Mouse (Mus musculus) stomach, postnatal 0 days (tissue): Measurements from ENCODE around the gene Kif6.

Source experiments
- CTCF ChIP-seq: IDR thresholded peaks from 2 replicates; pipeline ENCODE4 v1.5.1; 2016; ENCODE audit warnings: antibody characterized with exemption, low read depth, mild to moderate bottlenecking, moderate library complexity
- EP300 ChIP-seq: optimal IDR thresholded peaks from 2 replicates; pipeline ENCODE3; 2016; ENCODE audit warnings: antibody characterized with exemption

GRCm38 (mm10) chr17:49807461-49807860, 192.5 kb downstream of the Kif6 start:
- TF ChIP-seq CTCF (no peak), EP300 (no peak)
